Mouse (Mus musculus) MEL (cell line): ENCODE data around the gene Ap4e1. TPM values are rescaled to one million over a fixed set of nuclear protein-coding genes. Genes with fewer than 3 reads are reported as not detected.

Source experiments
- DNase-seq: peaks from one replicate; pipeline ENCODE4 v3.0.0; 2011; ENCODE audit warnings: low read depth, low spot score
- H3K27ac ChIP-seq: 2 replicates; pipeline ENCODE4 v1.5.1; 2012; ENCODE audit warnings: low read depth, mild to moderate bottlenecking, control low read depth, low read length, moderate library complexity; ENCODE audit not compliant: control insufficient read depth
- H3K27me3 ChIP-seq, 2 experiments: fragments of 150-350 bp in 1 of 2; sonication (generic) in 1 of 2; 2 replicates each; pipeline ENCODE4 v1.6.1; 2012; ENCODE audit warnings: low read length in 2 of 2, mild to moderate bottlenecking in 2 of 2, improper control_type of control experiment in 1 of 2, moderate library complexity in 1 of 2; ENCODE audit not compliant: insufficient read depth in 2 of 2, control insufficient read depth in 1 of 2
- H3K36me3 ChIP-seq, 2 experiments: 2 replicates each; pipeline ENCODE4 v1.6.1; 2012 to 2014; ENCODE audit warnings: low read length in 2 of 2, improper control_type of control experiment in 1 of 2, inconsistent platforms in 1 of 2, mild to moderate bottlenecking in 1 of 2; ENCODE audit not compliant: insufficient read depth in 2 of 2, control insufficient read depth in 1 of 2
- H3K4me1 ChIP-seq, 2 experiments: fragments of 150-350 bp in 1 of 2; sonication (generic) in 1 of 2; 2 replicates each; pipeline ENCODE4 v1.6.1; 2012; ENCODE audit warnings: low read length in 2 of 2, improper control_type of control experiment in 1 of 2, mild to moderate bottlenecking in 1 of 2; ENCODE audit not compliant: insufficient read depth in 2 of 2, control insufficient read depth in 1 of 2
- H3K4me3 ChIP-seq, 2 experiments: fragments of 150-350 bp in 1 of 2; sonication (generic) in 1 of 2; 2 replicates each; pipeline ENCODE4 v1.5.1; 2012; ENCODE audit warnings: low read depth in 2 of 2, low read length in 2 of 2, mild to moderate bottlenecking in 2 of 2, moderate library complexity in 2 of 2, control low read depth in 1 of 2, improper control_type of control experiment in 1 of 2; ENCODE audit not compliant: control insufficient read depth in 1 of 2, insufficient read depth in 1 of 2
- H3K79me2 ChIP-seq: 2 replicates; pipeline ENCODE4 v1.6.1; 2012; ENCODE audit warnings: mild to moderate bottlenecking, low read length, moderate library complexity; ENCODE audit not compliant: control insufficient read depth, poor library complexity, insufficient read depth
- H3K9ac ChIP-seq: 2 replicates; pipeline ENCODE4 v1.6.1; 2012; ENCODE audit warnings: low read depth, mild to moderate bottlenecking, control low read depth, low read length, moderate library complexity; ENCODE audit not compliant: control insufficient read depth, poor library complexity, severe bottlenecking
- H3K9me3 ChIP-seq: fragments of 150-350 bp; sonication (generic); replicated peaks from 2 replicates; pipeline ENCODE4 v1.6.1; 2012; ENCODE audit warnings: mild to moderate bottlenecking, low read length, improper control_type of control experiment, moderate library complexity; ENCODE audit not compliant: insufficient read depth
- BHLHE40 ChIP-seq: IDR thresholded peaks from 2 replicates; pipeline ENCODE4 v1.6.1; 2012; ENCODE audit warnings: low read depth, mild to moderate bottlenecking, inconsistent platforms, low read length, improper control_type of control experiment, borderline replicate concordance
- CHD1 ChIP-seq: IDR thresholded peaks from 2 replicates; pipeline ENCODE4 v1.6.1; 2012; ENCODE audit warnings: low read depth, mild to moderate bottlenecking, inconsistent platforms, low read length, improper control_type of control experiment
- CHD2 ChIP-seq: IDR thresholded peaks from 2 replicates; pipeline ENCODE4 v1.6.1; 2011; ENCODE audit warnings: low read length, improper control_type of control experiment
- CTCF ChIP-seq, 3 experiments: IDR thresholded peaks in 2 of 3; conservative IDR thresholded peaks in 1 of 3; 2 replicates each; pipeline ENCODE4 v1.5.1; 2011 to 2012; ENCODE audit warnings: low read length in 3 of 3, low read depth in 2 of 3, mild to moderate bottlenecking in 2 of 3, improper control_type of control experiment in 1 of 3, inconsistent platforms in 1 of 3, mixed read lengths in 1 of 3, moderate library complexity in 1 of 3; ENCODE audit not compliant: control insufficient read depth in 1 of 3, insufficient read depth in 1 of 3, poor library complexity in 1 of 3, severe bottlenecking in 1 of 3
- E2F4 ChIP-seq: IDR thresholded peaks from 2 replicates; pipeline ENCODE4 v1.6.1; 2011; ENCODE audit warnings: low read depth, low read length, improper control_type of control experiment, borderline replicate concordance
- ELF1 ChIP-seq: IDR thresholded peaks from 2 replicates; pipeline ENCODE4 v1.6.1; 2014; ENCODE audit warnings: low read depth, mild to moderate bottlenecking, inconsistent platforms, low read length, improper control_type of control experiment, moderate library complexity
- EP300 ChIP-seq, 2 experiments: IDR thresholded peaks; 2 replicates each; pipeline ENCODE4 v1.6.1; 2011; ENCODE audit warnings: improper control_type of control experiment in 2 of 2, low read length in 2 of 2, low read depth in 1 of 2, mild to moderate bottlenecking in 1 of 2
- ETS1 ChIP-seq: IDR thresholded peaks from 2 replicates; pipeline ENCODE4 v1.6.1; 2012; ENCODE audit warnings: low read depth, mild to moderate bottlenecking, inconsistent platforms, low read length, improper control_type of control experiment, moderate library complexity
- GABPA ChIP-seq: IDR thresholded peaks from 2 replicates; pipeline ENCODE4 v1.6.1; 2012; ENCODE audit warnings: low read depth, mild to moderate bottlenecking, inconsistent platforms, low read length, improper control_type of control experiment, moderate library complexity
- GATA1 ChIP-seq: IDR thresholded peaks from 2 replicates; pipeline ENCODE4 v1.6.1; 2011; ENCODE audit warnings: low read depth, low read length, improper control_type of control experiment
- HCFC1 ChIP-seq: IDR thresholded peaks from 2 replicates; pipeline ENCODE4 v1.6.1; 2012; ENCODE audit warnings: low read depth, mild to moderate bottlenecking, inconsistent platforms, low read length, improper control_type of control experiment, moderate library complexity
- JUND ChIP-seq: IDR thresholded peaks from 2 replicates; pipeline ENCODE4 v1.6.1; 2011; ENCODE audit warnings: low read depth, mild to moderate bottlenecking, improper control_type of control experiment, low read length
- KAT2A ChIP-seq: conservative IDR thresholded peaks from 2 replicates; pipeline ENCODE4 v1.6.1; 2012; ENCODE audit warnings: low read depth, low read length, improper control_type of control experiment, inconsistent platforms
- MAFK ChIP-seq: IDR thresholded peaks from 2 replicates; pipeline ENCODE4 v1.6.1; 2011; ENCODE audit warnings: low read depth, mild to moderate bottlenecking, low read length, improper control_type of control experiment, borderline replicate concordance
- MAX ChIP-seq: IDR thresholded peaks from 2 replicates; pipeline ENCODE4 v1.6.1; 2011; ENCODE audit warnings: low read length, improper control_type of control experiment
- MAZ ChIP-seq: IDR thresholded peaks from 2 replicates; pipeline ENCODE4 v1.6.1; 2012; ENCODE audit warnings: low read depth, mild to moderate bottlenecking, inconsistent platforms, low read length, improper control_type of control experiment
- MXI1 ChIP-seq: IDR thresholded peaks from 2 replicates; pipeline ENCODE4 v1.6.1; 2011; ENCODE audit warnings: mild to moderate bottlenecking, low read depth, low read length, improper control_type of control experiment
- MYC ChIP-seq: IDR thresholded peaks from 2 replicates; pipeline ENCODE4 v1.6.1; 2011; ENCODE audit warnings: low read depth, mild to moderate bottlenecking, low read length, improper control_type of control experiment, moderate library complexity
- NRF1 ChIP-seq: IDR thresholded peaks from 2 replicates; pipeline ENCODE4 v1.6.1; 2014; ENCODE audit warnings: low read depth, mild to moderate bottlenecking, inconsistent platforms, low read length, improper control_type of control experiment, moderate library complexity; ENCODE audit not compliant: poor library complexity, insufficient read depth, severe bottlenecking
- POLR2A ChIP-seq, 2 experiments: IDR thresholded peaks; 2 replicates each; pipeline ENCODE4 v1.6.1; 2011 to 2012; ENCODE audit warnings: low read length in 2 of 2, mild to moderate bottlenecking in 2 of 2, control low read depth in 1 of 2, improper control_type of control experiment in 1 of 2, low read depth in 1 of 2, moderate library complexity in 1 of 2; ENCODE audit not compliant: control insufficient read depth in 1 of 2, insufficient read depth in 1 of 2, poor library complexity in 1 of 2
- POLR2AphosphoS2 ChIP-seq: IDR thresholded peaks from 2 replicates; pipeline ENCODE4 v1.6.1; 2011; ENCODE audit warnings: low read length, improper control_type of control experiment
- RAD21 ChIP-seq: IDR thresholded peaks from 2 replicates; pipeline ENCODE4 v1.6.1; 2011; ENCODE audit warnings: mild to moderate bottlenecking, low read depth, low read length, improper control_type of control experiment
- RCOR1 ChIP-seq: IDR thresholded peaks from 2 replicates; pipeline ENCODE4 v1.6.1; 2012; ENCODE audit warnings: low read depth, mild to moderate bottlenecking, inconsistent platforms, low read length, improper control_type of control experiment
- SIN3A ChIP-seq: IDR thresholded peaks from 2 replicates; pipeline ENCODE4 v1.6.1; 2012; ENCODE audit warnings: low read length, improper control_type of control experiment, inconsistent platforms
- TCF12 ChIP-seq: IDR thresholded peaks from 2 replicates; pipeline ENCODE4 v1.6.1; 2014; ENCODE audit warnings: low read depth, mild to moderate bottlenecking, inconsistent platforms, low read length, improper control_type of control experiment, moderate library complexity
- USF1 ChIP-seq: IDR thresholded peaks from 2 replicates; pipeline ENCODE4 v1.6.1; 2014; ENCODE audit warnings: low read depth, mild to moderate bottlenecking, inconsistent platforms, low read length, improper control_type of control experiment, moderate library complexity
- ZKSCAN1 ChIP-seq: IDR thresholded peaks from 2 replicates; pipeline ENCODE4 v1.6.1; 2012; ENCODE audit warnings: low read depth, mild to moderate bottlenecking, inconsistent platforms, low read length, improper control_type of control experiment, moderate library complexity
- ZMIZ1 ChIP-seq: IDR thresholded peaks from 2 replicates; pipeline ENCODE4 v1.6.1; 2012; ENCODE audit warnings: low read depth, mild to moderate bottlenecking, inconsistent platforms, low read length, improper control_type of control experiment, moderate library complexity
- ZNF384 ChIP-seq: IDR thresholded peaks from 2 replicates; pipeline ENCODE4 v1.6.1; 2012; ENCODE audit warnings: low read depth, mild to moderate bottlenecking, inconsistent platforms, low read length, improper control_type of control experiment
- polyA plus RNA-seq, 2 experiments: library from polyadenylated mRNA; stranded (reverse) in 1 of 2; unstranded in 1 of 2; fragments of >175 nt in 1 of 2; fragments of >200 nt in 1 of 2; gene quantifications; 2 replicates each; pipeline versions ENCODE4 v1.2.1 to v1.2.4; 2012; ENCODE audit warnings: low replicate concordance in 2 of 2, low read depth in 1 of 2; ENCODE audit not compliant: insufficient read length in 2 of 2, insufficient read depth in 1 of 2, missing spikeins in 1 of 2
- total RNA-seq: library from RNA; depleted of rRNA; stranded (reverse); fragments of 300-350 nt; gene quantifications from 2 replicates; pipeline ENCODE4 v1.2.3, GENCODE M21; 2012

The Ap4e1 gene
- total and polyA plus RNA-seq, 3 experiments = 9.4 TPM; not detected in 1

- H3K4me1 ChIP-seq = peaks cover 0 to 7% of the 10 kb centered on the region in 2 experiments; a peak in 2 of 4 replicates
- peak overlapping the region; percentile 79 for H3K9ac ChIP-seq
- H3K27me3 ChIP-seq = no peaks in the 10 kb centered on the region
- H3K36me3 ChIP-seq = peaks cover 0 to 8% of the 10 kb centered on the region in 2 experiments; a peak in 2 of 4 replicates
- H3K9me3 ChIP-seq = no peaks in the 10 kb centered on the region
- peak overlapping the region; percentile 76 for H3K27ac ChIP-seq
- peak overlapping the region; percentile 58 to 72 for H3K4me3 ChIP-seq
- no peak for TF ChIP-seq KAT2A
- no peak for TF ChIP-seq USF1
- no peak for TF ChIP-seq MYC
- TF ChIP-seq ELF1 = no peak
- no peak for TF ChIP-seq RAD21
- TF ChIP-seq GATA1 = no peak
- TF ChIP-seq JUND = no peak
- no peak for TF ChIP-seq HCFC1
- no peak for TF ChIP-seq TCF12
- no peak for TF ChIP-seq MAX
- no peak for TF ChIP-seq CHD2
- no peak for TF ChIP-seq MXI1
- no peak for TF ChIP-seq ZKSCAN1
- TF ChIP-seq CTCF (IDR thresholded peaks at IDR 0.05 in 2 of 3, conservative IDR thresholded peaks at IDR 0.05 in 1 of 3; ENCODE audit: control insufficient read depth in 1 of 3, insufficient read depth in 1 of 3, low read depth in 2 of 3, low read length in 3 of 3, poor library complexity in 1 of 3, severe bottlenecking in 1 of 3) = no peak
- no peak for TF ChIP-seq RCOR1
- TF ChIP-seq ZMIZ1 = no peak
- no peak for TF ChIP-seq POLR2AphosphoS2
- TF ChIP-seq ZNF384 = no peak
- no peaks in the 10 kb centered on the region; the same call in 1 of the 2 replicates for H3K79me2 ChIP-seq
- DNase-seq = peak; percentile 43
Measured at GRCm38 (mm10) chr2:127069781-127070434, 61.4 kb downstream of the Ap4e1 start.

GRCm38 (mm10) chr2:127070435-127070841 is 61.9 kb downstream of the Ap4e1 start, which contains the start of gene Blvra:
Gene Blvra (plus strand): TSS chr2:127070665.
- no peaks in the 10 kb centered on the region; the same call in 1 of the 2 replicates for H3K79me2 ChIP-seq
- peaks cover 0 to 7% of the 10 kb centered on the region in 2 experiments; a peak in 2 of 4 replicates for H3K4me1 ChIP-seq
- peak within 1 kb of the TSS; percentile 58 to 72 for H3K4me3 ChIP-seq
- no peaks in the 10 kb centered on the region for H3K9me3 ChIP-seq
- peak; percentile 97 for DNase-seq
- H3K36me3 ChIP-seq = peaks cover 0 to 8% of the 10 kb centered on the region in 2 experiments; a peak in 2 of 4 replicates
- H3K9ac ChIP-seq = peak within 1 kb of the TSS; percentile 79
- H3K27me3 ChIP-seq = no peaks in the 10 kb centered on the region
- peak within 1 kb of the TSS; percentile 76 for H3K27ac ChIP-seq
- 0 out of 2 replicates have a peak, but pooled peaks have one; percentile 55 for TF ChIP-seq CHD1
- peak; percentile 95 for TF ChIP-seq POLR2AphosphoS2
- TF ChIP-seq MAX = peak; percentile 62
- peak; percentile 74 for TF ChIP-seq ELF1
- TF ChIP-seq BHLHE40 = no peak; the same call in 1 of the 2 replicates
- TF ChIP-seq ETS1 = 0 out of 2 replicates have a peak, but pooled peaks have one; percentile 12
- no peak for TF ChIP-seq NRF1
- no peak for TF ChIP-seq GABPA
- TF ChIP-seq KAT2A = no peak
- TF ChIP-seq MAZ = peak; percentile 71
- 0 out of 4 replicates have a peak, but pooled peaks of 1 of the 2 experiments have one; percentile 8 for TF ChIP-seq EP300 (IDR thresholded peaks at IDR 0.05; ENCODE audit: low read depth in 1 of 2, low read length in 2 of 2)
- TF ChIP-seq ZNF384 = peak; percentile 70
- TF ChIP-seq MAFK = 0 out of 2 replicates have a peak, but pooled peaks have one; percentile 9
- peak; percentile 72 for TF ChIP-seq HCFC1
- peak; percentile 65; the same call in 1 of the 2 replicates for TF ChIP-seq E2F4
- TF ChIP-seq POLR2A (IDR thresholded peaks at IDR 0.05; ENCODE audit: control insufficient read depth in 1 of 2, insufficient read depth in 1 of 2, low read depth in 1 of 2, low read length in 2 of 2, poor library complexity in 1 of 2) = peak; percentile 66 to 71
- 0 out of 2 replicates have a peak, but pooled peaks have one; percentile 24 for TF ChIP-seq USF1
- 0 out of 2 replicates have a peak, but pooled peaks have one; percentile 57 for TF ChIP-seq MXI1
- peak; percentile 42 for TF ChIP-seq TCF12
- peak; percentile 79 for TF ChIP-seq SIN3A
- TF ChIP-seq GATA1 = no peak
